Mouse (Mus musculus) forebrain, embryonic 11.5 days (tissue): Measurements from ENCODE around the gene Gm32742. TPM values are rescaled to one million over a fixed set of nuclear protein-coding genes. Genes with fewer than 3 reads are reported as not detected.

Source experiments
- ATAC-seq: fragments of 200-750 bp; cut with Nextera tagmentation; replicated peaks from 2 replicates; pipeline ENCODE4 v1.8.0; 2017; ENCODE audit warnings: moderate TSS enrichment; ENCODE audit not compliant: low FRiP score
- DNase-seq: peaks from one replicate; pipeline ENCODE4 v3.0.0-alpha.2; 2017; ENCODE audit warnings: low spot score
- H3K27ac ChIP-seq: fragments of 300-500 bp; sonication (generic); 2 replicates; pipeline ENCODE4 v1.5.1; 2014; ENCODE audit warnings: low read depth, low read length
- H3K27me3 ChIP-seq: fragments of 300-500 bp; sonication (generic); 2 replicates; pipeline ENCODE4 v1.6.1; 2014; ENCODE audit warnings: mild to moderate bottlenecking, low read length, mixed read lengths; ENCODE audit not compliant: control insufficient read depth, insufficient read depth
- H3K36me3 ChIP-seq: fragments of 300-500 bp; sonication (generic); 2 replicates; pipeline ENCODE4 v1.6.1; 2014; ENCODE audit warnings: mild to moderate bottlenecking, low read length, moderate library complexity, mixed read lengths; ENCODE audit not compliant: control insufficient read depth, insufficient read depth
- H3K4me1 ChIP-seq: fragments of 300-500 bp; sonication (generic); replicated peaks from 2 replicates; pipeline ENCODE4 v1.6.1; 2014; ENCODE audit warnings: low read length, mixed read lengths; ENCODE audit not compliant: control insufficient read depth, insufficient read depth
- H3K4me2 ChIP-seq: fragments of 300-500 bp; sonication (generic); 2 replicates; pipeline ENCODE4 v1.6.1; 2014; ENCODE audit warnings: low read depth, mild to moderate bottlenecking, low read length, moderate library complexity, mixed read lengths; ENCODE audit not compliant: severe bottlenecking
- H3K4me3 ChIP-seq: fragments of 300-500 bp; sonication (generic); 2 replicates; pipeline ENCODE4 v1.5.1; 2014; ENCODE audit warnings: low read depth, low read length
- H3K9ac ChIP-seq: fragments of 300-500 bp; sonication (generic); 2 replicates; pipeline ENCODE4 v1.6.1; 2014; ENCODE audit warnings: low read length
- H3K9me3 ChIP-seq: fragments of 300-500 bp; sonication (generic); 2 replicates; pipeline ENCODE4 v1.6.1; 2016; ENCODE audit warnings: low read length, mixed read lengths; ENCODE audit not compliant: control insufficient read depth
- WGBS: fragments of 180-500 bp; shearing (Covaris S2); extraction: QIAGEN DNeasy Blood & Tissue Kit; methylation state at CpG from one replicate; pipeline ENCODE4 v1.1.7; 2014; 5-methylcytosine and 5-hydroxymethylcytosine counted together
- microRNA counts: library from miRNA; unstranded; fragments of <30 nt; microRNA quantifications from one replicate; lab custom pipeline; 2015
- microRNA-seq: library from miRNA; unstranded; fragments of <30 nt; microRNA quantifications from one replicate; pipeline ENCODE4, GENCODE M21; 2016; ENCODE audit not compliant: insufficient number of aligned reads
- polyA plus RNA-seq: library from polyadenylated mRNA; unstranded; fragments of >200 nt; fragmentation: Nextera tagmentation; extraction: Ambion mirVana; gene quantifications from 2 replicates; pipeline ENCODE4 v1.2.1, GENCODE M21; 2014

The Gm32742 gene
- polyA plus RNA-seq, 1 experiment from 2014 or later: not detected

DNA sequence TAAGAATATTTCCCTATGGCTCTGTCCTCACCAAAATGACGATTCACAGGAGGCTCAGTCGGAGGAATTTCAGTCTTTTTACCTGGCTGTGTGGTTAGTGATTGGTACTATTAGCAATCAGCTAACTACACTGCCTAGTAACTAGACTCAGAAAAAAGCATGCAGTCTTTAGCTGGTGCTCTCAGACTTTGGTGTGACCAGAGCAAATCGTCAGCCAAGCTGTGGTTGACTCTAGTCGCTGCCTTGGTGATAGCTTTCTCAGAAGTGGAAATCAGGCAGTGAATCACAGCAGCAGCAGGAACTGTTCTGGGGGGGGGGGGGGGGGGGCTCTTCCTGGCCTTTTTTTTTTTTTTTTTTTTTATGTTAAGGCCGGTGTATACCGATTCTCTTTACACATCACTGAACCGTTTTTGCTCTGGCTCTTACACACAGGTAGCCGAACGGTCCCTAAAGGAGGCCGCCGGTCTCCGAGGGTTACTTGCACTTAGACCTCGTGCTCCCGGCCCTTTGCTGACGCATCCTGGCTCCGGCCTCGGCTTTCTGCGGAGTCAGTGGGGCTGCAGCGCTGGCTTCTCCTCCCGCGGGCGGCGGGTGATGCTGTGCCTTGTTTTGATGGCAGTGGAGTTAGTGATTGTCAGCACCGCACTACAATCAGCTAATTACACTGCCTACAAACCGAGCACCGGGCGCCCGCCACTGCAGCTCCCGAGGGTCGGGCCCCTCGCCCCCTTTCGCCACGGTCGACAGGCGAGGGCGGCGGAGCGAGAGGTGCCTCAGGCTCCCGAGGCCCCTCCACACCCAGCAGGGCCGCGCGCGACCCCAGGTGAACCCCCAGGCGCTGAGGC is 62.1 kb downstream of the Gm32742 start:
- no peak overlapping the region for H3K27ac ChIP-seq
- peak overlapping the region; percentile 46 for H3K4me3 ChIP-seq
- peak overlapping the region; percentile 97 for H3K4me2 ChIP-seq
- no peaks in the 10 kb centered on the region for H3K9me3 ChIP-seq
- peaks cover 6% of the 10 kb centered on the region; the same call in 1 of the 2 replicates for H3K27me3 ChIP-seq
- DNase-seq (peak; percentile 77), ATAC-seq (peak; percentile 73)
- no peaks in the 10 kb centered on the region for H3K36me3 ChIP-seq
- peak overlapping the region; percentile 66 for H3K9ac ChIP-seq
- WGBS: 2% methylated on average over 44 of the region's 44 CpGs
- H3K4me1 ChIP-seq: peaks cover 2% of the 10 kb centered on the region; the same call in 1 of the 2 replicates

DNA sequence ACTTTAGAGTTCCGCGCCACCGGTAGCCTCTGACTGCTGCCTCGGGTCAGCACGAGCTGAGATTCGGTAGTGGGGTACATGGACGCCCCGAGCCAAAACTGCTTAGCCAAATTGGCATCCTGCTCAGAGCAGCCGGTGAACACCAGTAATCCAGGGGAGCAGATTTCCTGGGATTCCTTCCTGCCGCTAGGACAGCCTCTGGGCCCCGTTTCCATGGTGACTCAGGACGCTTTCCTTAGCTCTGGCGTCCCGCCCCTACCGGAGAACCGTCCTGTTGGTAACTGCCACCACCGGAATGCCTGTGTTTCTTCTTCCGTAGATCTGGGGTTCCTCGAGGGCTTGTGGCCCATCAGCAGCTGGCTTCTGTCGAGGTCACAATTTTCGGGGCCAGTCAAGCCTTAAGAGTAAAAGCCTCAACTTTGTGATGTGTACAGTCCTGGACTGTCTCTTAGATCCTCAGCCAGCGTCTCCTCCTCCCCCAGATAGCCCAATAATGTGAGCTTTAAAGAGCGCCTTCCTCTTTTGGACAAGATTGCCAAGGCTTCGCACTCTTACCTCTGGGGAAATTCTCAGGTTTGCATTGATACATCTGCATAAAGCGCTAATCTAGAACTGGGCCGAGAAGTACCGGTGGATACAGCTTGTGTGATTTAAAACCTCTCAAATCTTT is 63.4 kb downstream of the Gm32742 start, which contains the start of gene 4833427G06Rik:
4833427G06Rik (minus strand) TSS at position 323 of the 670 bp plus-strand sequence.
- Histone ChIP-seq H3K4me3 (peak within 1 kb of the TSS; percentile 46), H3K27me3 (peaks cover 6% of the 10 kb centered on the region; the same call in 1 of the 2 replicates), H3K9ac (no peak within 1 kb of the TSS), H3K4me1 (peaks cover 2% of the 10 kb centered on the region; the same call in 1 of the 2 replicates), H3K36me3 (no peaks in the 10 kb centered on the region), H3K4me2 (peak within 1 kb of the TSS; percentile 45; the same call in 1 of the 2 replicates), H3K27ac (no peak within 1 kb of the TSS), H3K9me3 (no peaks in the 10 kb centered on the region)
- WGBS: 8% methylated on average over 27 of the region's 27 CpGs
- ATAC-seq (peak; percentile 85), DNase-seq (peak; percentile 80)

DNA sequence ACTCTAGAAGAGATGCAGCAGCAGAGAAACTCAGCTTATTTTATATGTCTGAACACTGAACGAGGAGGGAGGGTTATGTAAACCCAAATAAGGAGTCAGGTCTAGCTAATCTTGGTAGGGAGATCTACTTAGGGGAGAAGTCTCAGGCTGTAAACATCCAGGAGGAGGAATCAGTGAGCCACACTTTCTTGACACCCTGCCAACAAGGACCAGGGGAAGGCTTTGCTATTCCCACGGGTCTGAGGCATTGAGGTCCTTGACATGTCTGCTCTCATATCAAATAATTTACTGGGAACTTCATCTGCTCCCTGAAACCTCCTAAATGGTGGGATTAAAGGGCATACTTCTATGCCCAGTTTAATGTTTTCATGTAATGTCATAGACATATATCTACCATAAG is 69.0 kb downstream of the Gm32742 start:
- Histone ChIP-seq H3K4me3 (no peak overlapping the region), H3K27me3 (no peaks in the 10 kb centered on the region), H3K4me1 (no peaks in the 10 kb centered on the region), H3K9me3 (no peaks in the 10 kb centered on the region), H3K36me3 (no peaks in the 10 kb centered on the region), H3K27ac (no peak overlapping the region), H3K4me2 (no peak overlapping the region), H3K9ac (no peak overlapping the region)
- ATAC-seq: no peak
- 77% methylated on average over 2 of the region's 2 CpGs for WGBS
- DNase-seq: no peak

DNA sequence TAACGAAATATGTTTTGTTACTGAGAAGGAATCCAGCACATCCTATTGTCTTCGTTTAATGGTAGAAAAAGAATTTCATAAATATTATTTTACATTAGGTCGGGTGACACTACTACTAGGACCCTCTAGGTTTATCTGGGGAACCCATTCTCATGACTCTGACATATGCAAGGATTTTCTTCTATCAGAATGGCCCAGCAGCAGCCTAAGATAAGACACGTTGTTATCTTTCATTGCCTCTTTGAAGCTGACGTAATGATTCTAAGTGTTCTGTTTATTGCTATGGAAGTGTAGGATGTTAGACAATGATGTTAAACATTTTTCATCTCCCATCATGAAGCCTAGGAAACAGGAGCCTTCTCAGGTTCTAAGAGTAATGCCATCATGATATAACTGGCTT is 71.6 kb downstream of the Gm32742 start:
- WGBS: 84% methylated on average over 5 of the region's 5 CpGs
- no peaks in the 10 kb centered on the region for H3K27me3 ChIP-seq
- no peak overlapping the region for H3K4me3 ChIP-seq
- DNase-seq (no peak), ATAC-seq (no peak)
- H3K9me3 ChIP-seq: no peaks in the 10 kb centered on the region
- no peaks in the 10 kb centered on the region for H3K4me1 ChIP-seq
- no peaks in the 10 kb centered on the region for H3K36me3 ChIP-seq
- H3K27ac ChIP-seq: no peak overlapping the region
- no peak overlapping the region for H3K4me2 ChIP-seq
- no peak overlapping the region for H3K9ac ChIP-seq

DNA sequence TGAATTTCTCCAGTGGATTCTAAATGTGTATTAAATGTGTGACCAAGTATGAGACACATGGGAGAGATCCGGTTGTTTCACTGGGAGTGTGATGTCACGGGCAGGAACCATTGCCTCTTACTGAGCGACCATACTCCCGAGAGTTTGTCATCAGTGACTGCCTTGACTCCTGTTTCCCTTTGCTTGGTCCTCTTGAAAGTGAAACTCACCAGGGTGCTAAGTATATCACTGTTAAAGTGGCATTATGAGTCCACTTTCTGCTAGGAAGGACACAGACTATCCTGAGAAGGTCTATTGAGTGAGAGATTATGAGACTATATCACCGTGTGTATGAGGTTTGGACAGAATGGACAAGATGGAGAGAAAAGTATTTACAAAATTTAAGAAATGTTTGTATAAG is 83.7 kb downstream of the Gm32742 start:
- H3K9ac ChIP-seq: no peak overlapping the region
- no peaks in the 10 kb centered on the region for H3K36me3 ChIP-seq
- DNase-seq: no peak
- no peak for ATAC-seq
- H3K4me1 ChIP-seq: peaks cover 2% of the 10 kb centered on the region; the same call in 1 of the 2 replicates
- H3K27me3 ChIP-seq: no peaks in the 10 kb centered on the region
- WGBS: 83% methylated on average over 5 of the region's 5 CpGs
- no peak overlapping the region for H3K4me3 ChIP-seq
- no peak overlapping the region for H3K4me2 ChIP-seq
- no peak overlapping the region for H3K27ac ChIP-seq
- no peaks in the 10 kb centered on the region for H3K9me3 ChIP-seq

MicroRNAs within 50 kb of the gene (microRNA counts, 519-probe panel; counts per million panel counts)
- microRNA mmu-miR-34b-3p (lab: Ali Mortazavi, UCI) (31.2 counts per million), microRNA mmu-miR-34b-5p (lab: Ali Mortazavi, UCI) (31.2 counts per million), microRNA mmu-miR-34c (lab: Ali Mortazavi, UCI) (31.2 counts per million)

Small RNA genes within 50 kb of the gene (microRNA-seq; reads per million reads assigned to microRNA genes)
- 42.9 reads per million, percentile 25 among the genes with 10 or more reads in this experiment for gene Mir34b
- gene Mir34c: 1,379 reads per million, percentile 71 among the genes with 10 or more reads in this experiment

Other genes starting within 250 kb of the Gm32742 start
- gene Sik2, start 156.4 kb downstream of the Gm32742 start, polyA plus RNA-seq: 17.1 and 18.4 TPM in 2 replicates
- not detected in 2 replicates for gene Btg4, start 104.6 kb downstream of the Gm32742 start, polyA plus RNA-seq
- gene Layn, start 88.4 kb downstream of the Gm32742 start, polyA plus RNA-seq: 1.3 and 1.7 TPM in 2 replicates
- gene 4833427G06Rik, start 63.4 kb downstream of the Gm32742 start, polyA plus RNA-seq: not detected in 2 replicates
- not detected in 2 replicates for gene Pou2af1, start 48.2 kb upstream of the Gm32742 start, polyA plus RNA-seq
- gene Colca2, start 113.1 kb upstream of the Gm32742 start, polyA plus RNA-seq: 1.0 and 2.3 TPM in 2 replicates
- not detected in 2 replicates for gene 1810046K07Rik, start 163.4 kb upstream of the Gm32742 start, polyA plus RNA-seq